11 mouse cellular contexts compared by ENCODE assay signal in the genomic region with DNA sequence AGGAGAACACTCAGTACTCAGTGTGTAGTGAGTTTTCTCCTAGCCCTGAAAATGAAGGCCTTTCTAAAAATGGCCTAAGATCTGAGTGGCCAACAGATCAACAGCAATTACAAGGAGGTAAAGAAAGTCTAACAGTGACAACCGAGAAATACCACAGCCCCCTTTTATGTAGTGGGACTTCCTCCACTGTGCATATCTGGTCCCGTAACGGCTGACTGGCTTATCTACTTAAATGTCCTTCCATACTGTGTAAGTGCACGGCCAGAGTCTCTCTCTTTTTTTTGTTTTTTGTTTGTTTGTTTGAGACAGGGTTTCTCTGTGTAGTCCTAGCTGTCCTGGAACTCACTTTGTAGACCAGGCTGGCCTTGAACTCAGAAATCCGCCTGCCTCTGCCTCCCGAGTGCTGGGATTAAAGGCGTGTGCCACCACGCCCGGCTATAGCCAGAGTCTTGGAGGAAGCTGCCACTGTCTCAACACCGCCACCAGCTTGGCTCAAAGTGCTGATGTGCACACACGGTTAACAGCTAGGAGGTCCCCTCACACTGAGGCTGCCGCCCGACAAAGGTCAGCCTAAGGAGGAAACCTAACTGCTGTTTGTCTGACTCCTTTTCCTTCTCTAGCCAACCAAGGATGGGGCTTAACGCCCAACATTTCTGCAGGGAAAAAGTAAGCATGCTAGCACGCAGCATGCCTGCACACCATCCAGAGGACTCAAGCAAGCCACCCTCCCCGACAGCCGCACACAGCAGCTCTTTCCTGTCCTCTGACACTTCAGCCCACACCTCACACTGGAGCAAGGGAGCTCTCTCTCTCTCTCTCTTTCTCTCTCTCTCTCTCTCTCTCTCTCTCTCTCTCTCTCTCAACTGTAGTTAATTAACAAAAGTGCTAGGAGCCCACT. TPM values are rescaled to one million over a fixed set of nuclear protein-coding genes. Genes with fewer than 3 reads are reported as not detected.
DNase-seq lines count a peak whose midpoint lies in the region; ATAC-seq lines count a peak whose summit lies in the region.
"Had no signal": no experiment of that assay in that cellular context is flagged by ENCODE, and none has a peak within 500 bp of the region (broad histone marks: within the 10 kb centered on the region; RNA-seq: fewer than 3 reads in every experiment).

No protein-coding gene starts in this region.

- no peak overlapping the region for H3K9ac ChIP-seq in kidney, embryonic 15.5 days
- peak overlapping the region; percentile 38; the same call in 1 of the 2 replicates for H3K9ac ChIP-seq in heart, embryonic 13.5 days
- H3K9ac ChIP-seq in lung, embryonic 16.5 days (ENCODE audit: low read length), result no peak overlapping the region
- no peak overlapping the region for H3K9ac ChIP-seq in forebrain, embryonic 16.5 days (replicated peaks; ENCODE audit: low read depth, low read length)

- H3K4me1 ChIP-seq in kidney, embryonic 15.5 days, result peaks cover 29% of the 10 kb centered on the region
- peaks cover 34% of the 10 kb centered on the region for H3K4me1 ChIP-seq in heart, embryonic 13.5 days
- peaks cover 16% of the 10 kb centered on the region for H3K4me1 ChIP-seq in lung, embryonic 16.5 days (replicated peaks; ENCODE audit: control insufficient read depth, insufficient read depth, low read length)
- no peaks in the 10 kb centered on the region for H3K4me1 ChIP-seq in forebrain, embryonic 16.5 days (replicated peaks; ENCODE audit: control insufficient read depth, insufficient read depth, low read length)
- no peaks in the 10 kb centered on the region for H3K4me1 ChIP-seq in embryonic facial prominence, embryonic 10.5 days

- peak overlapping the region; percentile 82 for H3K27ac ChIP-seq in kidney, embryonic 15.5 days
- peak overlapping the region; percentile 82 for H3K27ac ChIP-seq in heart, embryonic 13.5 days (replicated peaks)
- H3K27ac ChIP-seq in lung, embryonic 16.5 days (ENCODE audit: low read length), result peak overlapping the region; percentile 90
- H3K27ac ChIP-seq in forebrain, embryonic 16.5 days (ENCODE audit: low read length), result no peak overlapping the region
- H3K27ac ChIP-seq in embryonic facial prominence, embryonic 10.5 days (replicated peaks), result no peak overlapping the region
- H3K27ac ChIP-seq: hindbrain, embryonic 10.5 days had no signal

- peaks cover 91% of the 10 kb centered on the region for H3K36me3 ChIP-seq in kidney, embryonic 15.5 days
- peaks cover 84% of the 10 kb centered on the region for H3K36me3 ChIP-seq in heart, embryonic 13.5 days
- peaks cover 43% of the 10 kb centered on the region for H3K36me3 ChIP-seq in lung, embryonic 16.5 days (ENCODE audit: control insufficient read depth, insufficient read depth, low read length)
- peaks cover 47% of the 10 kb centered on the region for H3K36me3 ChIP-seq in forebrain, embryonic 16.5 days (ENCODE audit: control insufficient read depth, insufficient read depth)
- H3K36me3 ChIP-seq in embryonic facial prominence, embryonic 10.5 days (replicated peaks), result peaks cover 100% of the 10 kb centered on the region

- WGBS in kidney, embryonic 15.5 days, result 67% methylated on average over 17 of the region's 17 CpGs
- 43% methylated on average over 17 of the region's 17 CpGs for WGBS in heart, embryonic 13.5 days
- WGBS in lung, embryonic 16.5 days, result 58% methylated on average over 17 of the region's 17 CpGs
- WGBS in forebrain, embryonic 16.5 days, result 88% methylated on average over 17 of the region's 17 CpGs
- 89% methylated on average over 17 of the region's 17 CpGs for WGBS in embryonic facial prominence, embryonic 10.5 days

- no peak overlapping the region for H3K4me2 ChIP-seq in kidney, embryonic 15.5 days
- peak overlapping the region; percentile 22; the same call in 1 of the 2 replicates for H3K4me2 ChIP-seq in heart, embryonic 13.5 days
- no peak overlapping the region for H3K4me2 ChIP-seq in lung, embryonic 16.5 days (ENCODE audit: low read depth, low read length)
- H3K4me2 ChIP-seq in forebrain, embryonic 16.5 days (ENCODE audit: low read length), result no peak overlapping the region

- DNase-seq in kidney, adult 11 months, result no peak
- peak; percentile 53 for DNase-seq in MEL-GATA-1-ER (ENCODE audit: extremely low read depth, low read depth)
- DNase-seq in layer of hippocampus, adult 18-20 months (ENCODE audit: low spot score in 2 of 2), result no peak
- no peak for DNase-seq in embryonic facial prominence, embryonic 10.5 days (ENCODE audit: low spot score)
- DNase-seq: cerebellum, postnatal 36 days; right cerebral cortex, postnatal 25 days had no signal

- no peaks in the 10 kb centered on the region for H3K9me3 ChIP-seq in kidney, embryonic 15.5 days (replicated peaks)
- H3K9me3 ChIP-seq in heart, embryonic 13.5 days, result no peaks in the 10 kb centered on the region
- no peaks in the 10 kb centered on the region for H3K9me3 ChIP-seq in lung, embryonic 16.5 days (ENCODE audit: control insufficient read depth, low read length)
- no peaks in the 10 kb centered on the region for H3K9me3 ChIP-seq in forebrain, embryonic 16.5 days (ENCODE audit: control insufficient read depth, low read length)
- no peaks in the 10 kb centered on the region for H3K9me3 ChIP-seq in embryonic facial prominence, embryonic 10.5 days
- H3K9me3 ChIP-seq: hindbrain, embryonic 10.5 days had no signal

- no peak for ATAC-seq in kidney, embryonic 15.5 days (replicated peaks; ENCODE audit: low FRiP score)
- 0 out of 2 replicates have a peak, but pooled peaks have one; percentile 43 for ATAC-seq in heart, embryonic 13.5 days (ENCODE audit: extremely low read depth, insufficient number of reproducible peaks, low FRiP score, low TSS enrichment)
- ATAC-seq in lung, embryonic 16.5 days (ENCODE audit: low read depth), result peak; percentile 91
- no peak for ATAC-seq in forebrain, embryonic 16.5 days

- H3K27me3 ChIP-seq in kidney, embryonic 15.5 days, result no peaks in the 10 kb centered on the region
- no peaks in the 10 kb centered on the region for H3K27me3 ChIP-seq in heart, embryonic 13.5 days (replicated peaks)
- H3K27me3 ChIP-seq in lung, embryonic 16.5 days (ENCODE audit: control insufficient read depth, insufficient read depth, low read depth, low read length), result no peaks in the 10 kb centered on the region
- H3K27me3 ChIP-seq in forebrain, embryonic 16.5 days (replicated peaks; ENCODE audit: control insufficient read depth, insufficient read depth, low read length), result no peaks in the 10 kb centered on the region
- H3K27me3 ChIP-seq in embryonic facial prominence, embryonic 10.5 days (replicated peaks; ENCODE audit: low read depth, poor library complexity, severe bottlenecking), result no peaks in the 10 kb centered on the region

- H3K4me3 ChIP-seq in kidney, embryonic 15.5 days (replicated peaks), result no peak overlapping the region
- H3K4me3 ChIP-seq in heart, embryonic 13.5 days, result no peak overlapping the region
- no peak overlapping the region for H3K4me3 ChIP-seq in lung, embryonic 16.5 days (ENCODE audit: low read length)
- no peak overlapping the region for H3K4me3 ChIP-seq in forebrain, embryonic 16.5 days (replicated peaks; ENCODE audit: low read length)
- H3K4me3 ChIP-seq in embryonic facial prominence, embryonic 10.5 days, result no peak overlapping the region
- H3K4me3 ChIP-seq: hindbrain, embryonic 10.5 days had no signal

RNA-seq across cellular contexts. Expression of a gene that starts 17.3 kb away (rescaled TPM):
- polyA plus RNA-seq in kidney, embryonic 15.5 days (2015; fragmentation: Nextera tagmentation; extraction: Ambion mirVana), result 302 and 304 TPM in 2 replicates
- polyA plus RNA-seq in heart, embryonic 13.5 days (2015; fragmentation: Nextera tagmentation; extraction: Ambion mirVana), result 196 and 207 TPM in 2 replicates
- polyA plus RNA-seq in lung, embryonic 16.5 days (2015; fragmentation: Nextera tagmentation; extraction: Ambion mirVana), result 259 and 266 TPM in 2 replicates
- polyA plus RNA-seq in forebrain, embryonic 16.5 days (2015; fragmentation: Nextera tagmentation; extraction: Ambion mirVana), result 275 and 276 TPM in 2 replicates
- 100 to 1,000 TPM; 186 to 195 TPM for total RNA-seq in layer of hippocampus, adult 18-20 months (2021)
- polyA plus RNA-seq in embryonic facial prominence, embryonic 10.5 days (2016; fragmentation: Nextera tagmentation; extraction: Ambion mirVana), result 392 and 405 TPM in 2 replicates

RNA-seq across cellular contexts. Expression of a gene that starts 32.2 kb away (rescaled TPM):
- 18.4 and 18.9 TPM in 2 replicates for polyA plus RNA-seq in kidney, embryonic 15.5 days (2015; fragmentation: Nextera tagmentation; extraction: Ambion mirVana)
- 7.8 and 8.9 TPM in 2 replicates for polyA plus RNA-seq in heart, embryonic 13.5 days (2015; fragmentation: Nextera tagmentation; extraction: Ambion mirVana)
- 13.2 and 14.7 TPM in 2 replicates for polyA plus RNA-seq in lung, embryonic 16.5 days (2015; fragmentation: Nextera tagmentation; extraction: Ambion mirVana)
- polyA plus RNA-seq in forebrain, embryonic 16.5 days (2015; fragmentation: Nextera tagmentation; extraction: Ambion mirVana), result 15.7 and 16.8 TPM in 2 replicates
- 10 to 100 TPM; 16.8 to 17.4 TPM for total RNA-seq in layer of hippocampus, adult 18-20 months (2021)
- polyA plus RNA-seq in embryonic facial prominence, embryonic 10.5 days (2016; fragmentation: Nextera tagmentation; extraction: Ambion mirVana), result 16.0 and 16.2 TPM in 2 replicates

Comparison
In these comparisons a context has a peak if more than half of its experiments do, and no peak if none do; other contexts are left out.
1. ATAC-seq: peak in heart, embryonic 13.5 days (single experiment) and lung, embryonic 16.5 days (single experiment); none in kidney, embryonic 15.5 days (single experiment) and forebrain, embryonic 16.5 days (single experiment).
2. H3K27ac ChIP-seq: peak in kidney, embryonic 15.5 days (single experiment), heart, embryonic 13.5 days (single experiment) and lung, embryonic 16.5 days (single experiment); none in forebrain, embryonic 16.5 days (single experiment) and embryonic facial prominence, embryonic 10.5 days (single experiment).